Mouse (Mus musculus) embryonic facial prominence, embryonic 11.5 days (tissue): ENCODE measurements around the gene Grm4. TPM values are rescaled to one million over a fixed set of nuclear protein-coding genes. Genes with fewer than 3 reads are reported as not detected.

Experiments used
- ATAC-seq: fragments of 200-750 bp; cut with Nextera tagmentation; replicated peaks from 2 replicates; pipeline ENCODE4 v1.8.0; 2017; ENCODE audit warnings: low read depth; ENCODE audit not compliant: insufficient number of reproducible peaks, low FRiP score, low TSS enrichment
- DNase-seq: peaks from one replicate; pipeline ENCODE4 v3.0.0-alpha.2; 2015; ENCODE audit warnings: low spot score
- H3K27ac ChIP-seq: fragments of 300-500 bp; sonication (generic); replicated peaks from 2 replicates; pipeline ENCODE4 v1.5.1; 2014; ENCODE audit warnings: mild to moderate bottlenecking, low read depth, low read length, control low read depth
- H3K27me3 ChIP-seq: fragments of 300-500 bp; sonication (generic); 2 replicates; pipeline ENCODE4 v1.6.1; 2014; ENCODE audit warnings: mild to moderate bottlenecking, low read length, moderate library complexity, mixed read lengths; ENCODE audit not compliant: control insufficient read depth, insufficient read depth
- H3K36me3 ChIP-seq: fragments of 300-500 bp; sonication (generic); replicated peaks from 2 replicates; pipeline ENCODE4 v1.6.1; 2014; ENCODE audit warnings: low read depth, mild to moderate bottlenecking, low read length, moderate library complexity, mixed read lengths; ENCODE audit not compliant: control insufficient read depth, insufficient read depth
- H3K4me1 ChIP-seq: fragments of 300-500 bp; sonication (generic); 2 replicates; pipeline ENCODE4 v1.6.1; 2014; ENCODE audit warnings: low read length, mixed read lengths; ENCODE audit not compliant: control insufficient read depth, insufficient read depth
- H3K4me2 ChIP-seq: fragments of 300-500 bp; sonication (generic); 2 replicates; pipeline ENCODE4 v1.6.1; 2014; ENCODE audit warnings: low read depth, mild to moderate bottlenecking, control low read depth, low read length, moderate library complexity
- H3K4me3 ChIP-seq: fragments of 300-500 bp; sonication (generic); 2 replicates; pipeline ENCODE4 v1.5.1; 2014; ENCODE audit warnings: low read depth, low read length, control low read depth
- H3K9ac ChIP-seq: fragments of 300-500 bp; sonication (generic); replicated peaks from 2 replicates; pipeline ENCODE4 v1.6.1; 2014; ENCODE audit warnings: mild to moderate bottlenecking, control low read depth, low read length
- H3K9me3 ChIP-seq: fragments of 300-500 bp; sonication (generic); replicated peaks from 2 replicates; pipeline ENCODE4 v1.6.1; 2016; ENCODE audit warnings: mild to moderate bottlenecking, low read length, inconsistent platforms, mixed read lengths; ENCODE audit not compliant: control insufficient read depth
- WGBS: fragments of 180-500 bp; shearing (Covaris S2); extraction: QIAGEN DNeasy Blood & Tissue Kit; methylation state at CpG from one replicate; pipeline ENCODE4 v1.1.7; 2014; 5-methylcytosine and 5-hydroxymethylcytosine counted together
- polyA plus RNA-seq: library from polyadenylated mRNA; unstranded; fragments of >200 nt; fragmentation: Nextera tagmentation; extraction: Ambion mirVana; gene quantifications from 2 replicates; pipeline ENCODE4 v1.2.1, GENCODE M21; 2014

The Grm4 gene
- polyA plus RNA-seq, 1 experiment from 2014 or later = 0.49 TPM

DNA sequence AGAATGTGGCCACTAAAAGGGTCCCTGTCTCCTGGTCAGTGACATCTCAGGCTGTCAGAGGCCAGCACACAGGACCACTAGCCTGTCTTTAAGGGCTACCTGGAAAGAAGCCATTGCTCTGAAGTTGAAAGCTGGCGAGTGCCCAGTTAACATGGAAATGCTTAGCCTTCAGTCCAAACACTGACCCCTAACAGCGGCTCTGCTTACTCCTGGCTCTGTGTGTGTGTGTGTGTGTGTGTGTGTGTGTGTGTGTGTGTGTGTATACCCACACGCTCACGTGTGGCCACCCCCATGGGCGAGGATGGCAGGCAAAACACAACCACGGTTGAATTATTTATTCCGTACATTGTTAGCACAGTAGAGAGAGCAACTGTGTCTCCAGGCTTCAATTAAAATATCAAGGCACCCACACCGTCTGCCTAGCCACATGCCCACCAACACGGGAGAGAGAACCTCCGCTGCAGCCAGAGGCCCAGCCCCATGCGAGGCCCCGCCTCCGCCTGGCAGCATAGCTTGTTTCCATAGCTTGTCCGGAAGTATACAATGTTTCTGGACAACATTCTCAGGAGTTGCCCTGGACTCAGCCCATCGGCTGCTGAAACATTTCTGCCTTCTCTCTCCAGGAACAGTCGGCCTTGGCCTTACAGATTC is 32.9 kb downstream of the Grm4 start:
- no peak overlapping the region for H3K4me2 ChIP-seq
- DNase-seq (no peak), ATAC-seq (no peak)
- no peaks in the 10 kb centered on the region for H3K9me3 ChIP-seq
- no peaks in the 10 kb centered on the region for H3K36me3 ChIP-seq
- H3K4me3 ChIP-seq = no peak overlapping the region
- 76% methylated on average over 16 of the region's 16 CpGs for WGBS
- no peak overlapping the region for H3K27ac ChIP-seq
- no peaks in the 10 kb centered on the region; the same call in 1 of the 2 replicates for H3K4me1 ChIP-seq
- H3K27me3 ChIP-seq = no peaks in the 10 kb centered on the region
- H3K9ac ChIP-seq = no peak overlapping the region

DNA sequence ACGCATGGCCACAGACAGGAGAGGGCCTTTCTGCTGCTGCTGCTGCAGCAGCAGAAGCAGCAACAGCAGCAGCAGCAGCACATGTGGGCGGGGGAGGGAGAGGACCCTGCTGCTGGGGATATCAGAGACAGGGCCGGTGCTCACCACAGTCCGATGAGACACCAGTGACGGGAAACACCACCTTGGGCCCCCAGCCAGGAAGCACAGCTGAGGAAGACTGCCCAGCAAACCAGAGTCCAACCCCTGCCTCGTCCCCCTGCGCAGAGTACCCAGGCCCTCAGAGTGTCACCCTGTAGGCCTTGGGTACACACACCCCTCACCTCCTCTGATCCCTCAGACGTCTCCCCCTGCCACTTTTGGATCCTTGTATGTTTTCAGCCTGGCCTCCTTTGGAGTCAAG is 35.3 kb downstream of the Grm4 start:
- WGBS = 55% methylated on average over 8 of the region's 8 CpGs
- no peak overlapping the region for H3K27ac ChIP-seq
- H3K4me1 ChIP-seq = no peaks in the 10 kb centered on the region; the same call in 1 of the 2 replicates

GRCm38 (mm10) chr17:27483571-27483970 is 37.6 kb downstream of the Grm4 start:
- Histone ChIP-seq H3K9ac (no peak overlapping the region), H3K4me1 (no peaks in the 10 kb centered on the region; the same call in 1 of the 2 replicates), H3K27me3 (no peaks in the 10 kb centered on the region), H3K4me2 (no peak overlapping the region), H3K36me3 (no peaks in the 10 kb centered on the region), H3K9me3 (no peaks in the 10 kb centered on the region), H3K4me3 (no peak overlapping the region), H3K27ac (no peak overlapping the region)
- no peak for DNase-seq
- 82% methylated on average over 3 of the region's 3 CpGs for WGBS
- ATAC-seq = no peak

More for the DNA sequence above, 35.3 kb downstream of the Grm4 start:
- no peaks in the 10 kb centered on the region for H3K36me3 ChIP-seq
- no peak overlapping the region for H3K9ac ChIP-seq
- no peak overlapping the region for H3K4me3 ChIP-seq
- H3K27me3 ChIP-seq = no peaks in the 10 kb centered on the region
- no peak for DNase-seq
- no peak overlapping the region for H3K4me2 ChIP-seq
- ATAC-seq = no peak
- no peaks in the 10 kb centered on the region for H3K9me3 ChIP-seq

GRCm38 (mm10) chr17:27480143-27481103 is 40.8 kb downstream of the Grm4 start:
- ATAC-seq (no peak), DNase-seq (no peak)
- no peaks in the 10 kb centered on the region for H3K4me1 ChIP-seq
- WGBS = 51% methylated on average over 29 of the region's 29 CpGs
- H3K4me2 ChIP-seq = no peak overlapping the region
- H3K36me3 ChIP-seq = no peaks in the 10 kb centered on the region
- no peak overlapping the region; the same call in 1 of the 2 replicates for H3K9ac ChIP-seq
- no peak overlapping the region for H3K4me3 ChIP-seq
- no peaks in the 10 kb centered on the region for H3K9me3 ChIP-seq
- no peaks in the 10 kb centered on the region for H3K27me3 ChIP-seq
- H3K27ac ChIP-seq = no peak overlapping the region

- Histone ChIP-seq H3K27ac (no peak overlapping the region), H3K9ac (no peak overlapping the region), H3K4me1 (no peaks in the 10 kb centered on the region), H3K36me3 (no peaks in the 10 kb centered on the region), H3K9me3 (no peaks in the 10 kb centered on the region), H3K4me3 (no peak overlapping the region), H3K4me2 (no peak overlapping the region), H3K27me3 (no peaks in the 10 kb centered on the region)
- DNase-seq (no peak), ATAC-seq (no peak)
- WGBS = 89% methylated on average over 11 of the region's 11 CpGs
Measured at GRCm38 (mm10) chr17:27475650-27476049, 45.6 kb downstream of the Grm4 start.

DNA sequence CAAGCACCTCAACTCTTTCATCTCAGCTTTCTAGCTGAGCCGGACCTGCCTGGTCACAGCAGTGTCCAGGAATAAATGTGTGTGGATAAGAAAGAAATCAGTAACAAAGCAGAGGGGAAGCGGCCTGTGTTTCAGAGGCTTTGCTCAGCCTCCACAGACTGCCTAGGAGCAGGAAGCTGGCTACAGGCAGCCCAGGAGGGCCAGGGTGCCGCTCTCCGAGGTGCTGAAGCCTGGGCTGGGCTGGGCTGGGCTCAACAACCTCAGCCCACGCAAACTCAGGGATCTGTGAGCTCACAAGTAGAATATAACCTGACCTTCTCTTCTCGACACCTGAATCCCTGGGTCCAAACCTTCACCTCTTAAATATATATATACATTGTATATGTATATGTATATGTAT is 54.6 kb downstream of the Grm4 start:
- H3K4me3 ChIP-seq = no peak overlapping the region
- ATAC-seq = no peak
- no peaks in the 10 kb centered on the region for H3K9me3 ChIP-seq
- H3K4me2 ChIP-seq = no peak overlapping the region
- H3K9ac ChIP-seq = no peak overlapping the region
- H3K4me1 ChIP-seq = no peaks in the 10 kb centered on the region
- 17% methylated on average over 6 of the region's 6 CpGs for WGBS
- H3K27me3 ChIP-seq = no peaks in the 10 kb centered on the region
- H3K27ac ChIP-seq = no peak overlapping the region
- peak; percentile 81 for DNase-seq
- H3K36me3 ChIP-seq = no peaks in the 10 kb centered on the region

DNA sequence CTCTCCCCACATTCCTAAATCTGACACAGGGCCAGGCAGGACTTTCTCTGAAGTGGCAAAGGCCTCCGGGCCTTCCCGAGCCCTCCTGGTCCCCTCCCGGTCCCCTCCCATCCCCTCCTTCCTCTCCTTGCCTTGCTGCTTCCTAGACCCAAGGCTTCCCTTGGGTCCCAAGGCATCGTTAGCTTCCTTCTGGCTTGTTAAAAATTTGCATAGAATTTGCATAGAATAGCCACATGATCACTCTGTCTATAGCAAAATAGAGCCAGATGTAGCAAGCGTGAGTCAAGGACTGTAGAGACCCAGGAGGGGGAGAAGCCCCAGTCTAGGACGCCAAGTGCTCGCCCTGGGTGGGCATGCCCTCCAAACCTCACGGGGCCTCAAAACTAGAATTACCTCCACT is 55.3 kb downstream of the Grm4 start:
- Histone ChIP-seq H3K9me3 (no peaks in the 10 kb centered on the region), H3K9ac (no peak overlapping the region), H3K27me3 (no peaks in the 10 kb centered on the region), H3K4me2 (no peak overlapping the region), H3K4me3 (no peak overlapping the region), H3K27ac (no peak overlapping the region), H3K36me3 (no peaks in the 10 kb centered on the region), H3K4me1 (no peaks in the 10 kb centered on the region)
- DNase-seq = no peak
- no peak for ATAC-seq
- WGBS = 75% methylated on average over 8 of the region's 8 CpGs
